Mouse (Mus musculus) heart, postnatal 0 days (tissue): ENCODE data around the gene Snn. TPM values are rescaled to one million over a fixed set of nuclear protein-coding genes. Genes with fewer than 3 reads are reported as not detected.
"Not testable (repeated sequence)": the region's sequence is repeated elsewhere in the genome, so short reads cannot be mapped to it uniquely, and the experiment has no call there.

ENCODE experiments used
- ATAC-seq: fragments of 200-750 bp; cut with Nextera tagmentation; 2 replicates; pipeline ENCODE4 v1.8.0; 2017; ENCODE audit warnings: low read depth, moderate number of reproducible peaks, moderate library complexity; ENCODE audit not compliant: insufficient read depth
- DNase-seq: peaks from one replicate; pipeline ENCODE4 v3.0.0-alpha.2; 2016; ENCODE audit warnings: low spot score
- H3K27ac ChIP-seq: fragments of 300-500 bp; sonication (generic); 2 replicates; pipeline ENCODE4 v1.5.1; 2014; ENCODE audit warnings: low read depth, mild to moderate bottlenecking
- H3K27me3 ChIP-seq: fragments of 300-500 bp; sonication (generic); 2 replicates; pipeline ENCODE4 v1.6.1; 2014; ENCODE audit warnings: low read length, mixed read lengths; ENCODE audit not compliant: control insufficient read depth, insufficient read depth
- H3K36me3 ChIP-seq: fragments of 300-500 bp; sonication (generic); replicated peaks from 2 replicates; pipeline ENCODE4 v1.6.1; 2014; ENCODE audit warnings: low read length, mixed read lengths; ENCODE audit not compliant: control insufficient read depth, insufficient read depth
- H3K4me1 ChIP-seq: fragments of 300-500 bp; sonication (generic); 2 replicates; pipeline ENCODE4 v1.6.1; 2014; ENCODE audit warnings: antibody characterized with exemption; ENCODE audit not compliant: control insufficient read depth, insufficient read depth
- H3K4me2 ChIP-seq: fragments of 300-500 bp; sonication (generic); 2 replicates; pipeline ENCODE4 v1.6.1; 2014; ENCODE audit warnings: low read depth, mild to moderate bottlenecking, low read length, moderate library complexity
- H3K4me3 ChIP-seq: fragments of 300-500 bp; sonication (generic); 2 replicates; pipeline ENCODE4 v1.5.1; 2014; ENCODE audit warnings: low read depth, low read length
- H3K9ac ChIP-seq: fragments of 300-500 bp; sonication (generic); replicated peaks from 2 replicates; pipeline ENCODE4 v1.6.1; 2014; ENCODE audit warnings: low read depth, low read length, mixed read lengths
- H3K9me3 ChIP-seq: fragments of 300-500 bp; sonication (generic); replicated peaks from 2 replicates; pipeline ENCODE4 v1.6.1; 2016; ENCODE audit warnings: low read length; ENCODE audit not compliant: control insufficient read depth
- CTCF ChIP-seq: IDR thresholded peaks from 2 replicates; pipeline ENCODE4 v1.5.1; 2016; ENCODE audit warnings: antibody characterized with exemption, control low read depth, low read depth
- EP300 ChIP-seq: IDR thresholded peaks from 2 replicates; pipeline ENCODE4 v1.6.1; 2016; ENCODE audit warnings: antibody characterized with exemption, low read depth
- WGBS: fragments of 180-500 bp; shearing (Covaris S2); extraction: QIAGEN DNeasy Blood & Tissue Kit; methylation state at CpG from one replicate; pipeline ENCODE4 v1.1.7; 2014; 5-methylcytosine and 5-hydroxymethylcytosine counted together
- polyA plus RNA-seq: library from polyadenylated mRNA; unstranded; fragments of >200 nt; fragmentation: Nextera tagmentation; extraction: Ambion mirVana; gene quantifications from 2 replicates; pipeline ENCODE4 v1.2.1, GENCODE M21; 2015
- total RNA-seq: library from RNA; depleted of rRNA; stranded (reverse); fragments of >200 nt; gene quantifications from 2 replicates; pipeline ENCODE4 v1.2.3, GENCODE M21; 2014; ENCODE audit warnings: low replicate concordance; rRNA removed

Snn gene
- total RNA-seq (78.3 and 91.9 TPM in 2 replicates), polyA plus RNA-seq (32.0 and 36.6 TPM in 2 replicates)

- TF ChIP-seq EP300, result no peak
- TF ChIP-seq CTCF, result no peak
- H3K9ac ChIP-seq, result no peak within 1 kb of the TSS
- 84% methylated on average over 4 of the region's 4 CpGs for WGBS
- no peaks in the 10 kb centered on the region for H3K9me3 ChIP-seq
- DNase-seq (peak; percentile 2), ATAC-seq (no peak)
- peaks cover 17% of the 10 kb centered on the region; the same call in 1 of the 2 replicates for H3K4me1 ChIP-seq
- no peaks in the 10 kb centered on the region for H3K27me3 ChIP-seq
- H3K36me3 ChIP-seq, result no peaks in the 10 kb centered on the region
- H3K4me2 ChIP-seq, result no peak within 1 kb of the TSS
- H3K4me3 ChIP-seq, result no peak within 1 kb of the TSS
- no peak within 1 kb of the TSS for H3K27ac ChIP-seq
Measured at GRCm38 (mm10) chr16:11060645-11061044, at the start of gene Snn. Gene Snn (plus strand): TSS chr16:11060945.

DNA sequence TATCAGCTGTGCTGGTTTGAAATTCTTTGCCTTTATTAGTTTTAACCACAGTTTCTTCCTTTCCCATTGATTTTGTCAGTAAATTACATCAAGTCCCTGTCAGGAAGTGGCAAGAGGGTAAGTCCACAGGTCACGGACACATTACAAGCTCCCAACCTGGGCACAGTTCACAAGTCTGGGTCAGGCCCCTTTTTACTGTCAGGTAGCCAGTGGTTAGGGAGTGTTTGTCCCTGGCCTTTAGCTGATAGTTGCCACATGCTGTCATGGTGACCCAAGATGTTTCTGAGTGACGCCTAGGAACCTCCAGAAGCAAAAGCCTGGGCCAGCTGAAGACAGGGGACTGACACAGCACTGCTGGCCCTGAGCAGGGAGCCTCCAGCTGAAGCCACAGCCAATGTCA is 49.5 kb upstream of the Snn start:
- Histone ChIP-seq H3K27me3 (no peaks in the 10 kb centered on the region), H3K4me2 (no peak overlapping the region), H3K9ac (no peak overlapping the region), H3K36me3 (no peaks in the 10 kb centered on the region), H3K4me1 (peaks cover 26% of the 10 kb centered on the region), H3K9me3 (no peaks in the 10 kb centered on the region), H3K27ac (no peak overlapping the region), H3K4me3 (no peak overlapping the region)
- 81% methylated on average over 2 of the region's 2 CpGs for WGBS
- TF ChIP-seq CTCF, result no peak
- no peak for TF ChIP-seq EP300
- DNase-seq (no peak), ATAC-seq (no peak)

- Histone ChIP-seq H3K27me3 (no peaks in the 10 kb centered on the region), H3K4me3 (no peak overlapping the region), H3K27ac (peak overlapping the region; percentile 67; the same call in 1 of the 2 replicates), H3K9ac (no peak overlapping the region), H3K4me2 (no peak overlapping the region), H3K4me1 (peaks cover 26% of the 10 kb centered on the region), H3K36me3 (no peaks in the 10 kb centered on the region), H3K9me3 (no peaks in the 10 kb centered on the region)
- no peak for TF ChIP-seq CTCF
- TF ChIP-seq EP300, result no peak
- DNase-seq (no peak), ATAC-seq (no peak)
- WGBS, result 86% methylated on average over 4 of the region's 4 CpGs
Measured at GRCm38 (mm10) chr16:11011939-11012338, 48.8 kb upstream of the Snn start.

- DNase-seq (peak; percentile 58), ATAC-seq (peak; percentile 50)
- Histone ChIP-seq H3K4me3 (no peak overlapping the region), H3K9me3 (no peaks in the 10 kb centered on the region), H3K27me3 (no peaks in the 10 kb centered on the region), H3K9ac (no peak overlapping the region), H3K4me1 (peaks cover 19% of the 10 kb centered on the region), H3K4me2 (peak overlapping the region; percentile 22), H3K36me3 (no peaks in the 10 kb centered on the region), H3K27ac (peak overlapping the region; percentile 67)
- TF ChIP-seq CTCF (no peak), EP300 (no peak)
- 46% methylated on average over 11 of the region's 11 CpGs for WGBS
Measured at GRCm38 (mm10) chr16:11012571-11013463, 47.9 kb upstream of the Snn start.

DNA sequence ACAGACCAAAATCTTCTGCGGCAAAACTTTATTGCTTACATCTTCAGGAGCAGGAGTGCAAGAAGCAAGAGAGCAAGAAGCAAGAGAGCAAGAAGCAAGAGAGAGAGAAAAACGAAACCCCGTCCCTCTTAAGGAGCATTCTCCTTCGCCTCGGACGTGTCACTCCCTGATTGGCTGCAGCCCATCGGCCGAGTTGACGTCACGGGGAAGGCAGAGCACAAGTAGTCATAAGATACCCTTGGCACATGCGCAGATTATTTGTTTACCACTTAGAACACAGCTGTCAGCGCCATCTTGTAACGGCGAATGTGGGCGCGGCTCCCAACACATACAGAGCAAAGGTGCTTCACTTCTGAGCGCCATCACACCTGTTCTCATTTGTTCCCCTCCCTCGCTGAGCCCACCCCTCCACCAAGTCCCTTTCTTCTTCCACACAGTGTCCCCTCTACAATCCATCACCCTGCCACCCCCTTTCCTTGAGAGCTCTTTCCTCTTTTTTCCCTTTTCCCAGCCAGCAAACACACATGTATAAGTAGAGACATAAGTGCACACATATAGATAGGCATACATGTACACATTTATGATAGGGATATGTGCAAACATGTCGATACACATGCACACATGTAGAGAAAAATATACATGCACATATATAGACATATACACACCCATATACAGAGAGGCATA is 47.1 kb upstream of the Snn start:
- not testable (repeated sequence) for H3K27ac ChIP-seq, H3K27me3 ChIP-seq, ATAC-seq, H3K9me3 ChIP-seq, H3K4me2 ChIP-seq, H3K36me3 ChIP-seq, DNase-seq, H3K9ac ChIP-seq, H3K4me3 ChIP-seq
- peaks cover 19% of the 10 kb centered on the region for H3K4me1 ChIP-seq
- 96% methylated on average over 10 of the region's 19 CpGs for WGBS
